Mouse (Mus musculus) kidney, postnatal 36 days (tissue): ENCODE data around the gene Ctnna2.

ENCODE experiments used
- DNase-seq, 2 experiments: peaks; one replicate each; pipeline ENCODE4 v3.0.0; 2021 to 2022; ENCODE audit warnings: mixed read lengths in 2 of 2

The Ctnna2 gene

DNA sequence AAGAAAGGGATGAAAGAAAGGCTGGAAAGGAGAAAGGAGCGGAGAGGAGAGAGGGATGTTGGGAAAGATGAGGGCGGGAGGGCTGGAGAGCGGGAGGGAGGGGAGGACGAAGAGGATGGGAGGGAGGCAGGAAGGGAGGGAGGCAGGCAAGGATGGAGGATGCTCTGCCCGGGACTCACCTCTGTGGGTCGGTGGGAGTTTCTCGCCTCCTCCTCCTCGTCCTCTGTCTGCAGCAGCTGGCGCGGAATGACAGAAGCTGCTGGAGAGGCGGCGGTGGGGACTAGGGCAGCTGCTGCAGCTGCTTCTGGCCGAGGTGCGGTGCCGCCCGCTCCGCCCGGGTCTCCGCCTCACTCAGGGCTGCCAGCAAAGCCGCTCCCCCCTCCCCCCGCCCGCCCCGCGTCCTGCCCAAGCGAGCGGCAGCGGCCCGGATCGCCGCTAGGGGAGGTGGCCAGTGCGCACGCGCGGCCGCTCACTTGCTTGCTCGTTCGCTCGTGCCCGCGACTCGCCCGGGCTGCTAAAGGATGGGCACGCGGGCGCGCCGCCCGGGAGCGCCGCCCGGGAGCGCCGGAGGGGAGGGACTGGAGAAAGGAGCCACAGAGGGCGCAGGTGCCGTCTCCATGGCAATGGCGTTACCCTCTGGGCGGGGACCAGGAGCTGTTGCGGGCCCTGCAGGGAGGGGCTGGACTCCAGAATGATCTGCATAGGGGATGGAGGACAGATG is at the start of gene Ctnna2:
Gene Ctnna2, minus strand, starts transcription at position 459 of the 721 bp plus-strand sequence.
- peak; percentile 14 to 47 for DNase-seq

GRCm38 (mm10) chr6:77980137-77981052 is 896 bp upstream of the Ctnna2 start:
- peak in 1 of 2 experiments; percentile 7 for DNase-seq

GRCm38 (mm10) chr6:77978476-77979240 is 841 bp downstream of the Ctnna2 start:
- DNase-seq = no peak

- no peak for DNase-seq
Measured at GRCm38 (mm10) chr6:77970545-77971242, 8.8 kb downstream of the Ctnna2 start.

- no peak for DNase-seq
Measured at GRCm38 (mm10) chr6:77969774-77970173, 9.7 kb downstream of the Ctnna2 start.

GRCm38 (mm10) chr6:77962011-77962410 is 17.5 kb downstream of the Ctnna2 start:
- no peak for DNase-seq

- DNase-seq = no peak
Measured at GRCm38 (mm10) chr6:77951276-77951675, 28.2 kb downstream of the Ctnna2 start.

DNA sequence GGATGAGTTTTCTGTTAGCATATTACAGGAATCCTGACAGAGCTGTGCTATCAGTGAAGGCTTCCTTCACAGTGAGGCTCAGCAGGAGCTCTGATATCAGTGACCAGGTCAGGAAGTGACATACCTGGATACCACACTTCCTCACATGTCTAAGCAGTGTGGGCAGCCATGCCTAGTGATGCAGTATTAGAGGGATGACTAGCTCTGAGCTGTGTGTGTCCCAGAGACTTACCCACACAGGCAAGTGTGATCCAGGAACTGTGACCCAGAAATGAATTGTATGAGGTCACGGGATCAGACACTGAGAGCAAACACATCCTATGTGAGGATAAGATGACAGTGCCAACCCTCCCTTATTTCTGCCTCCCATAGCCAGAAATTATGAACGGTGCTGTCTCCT is 28.8 kb downstream of the Ctnna2 start:
- no peak for DNase-seq

DNA sequence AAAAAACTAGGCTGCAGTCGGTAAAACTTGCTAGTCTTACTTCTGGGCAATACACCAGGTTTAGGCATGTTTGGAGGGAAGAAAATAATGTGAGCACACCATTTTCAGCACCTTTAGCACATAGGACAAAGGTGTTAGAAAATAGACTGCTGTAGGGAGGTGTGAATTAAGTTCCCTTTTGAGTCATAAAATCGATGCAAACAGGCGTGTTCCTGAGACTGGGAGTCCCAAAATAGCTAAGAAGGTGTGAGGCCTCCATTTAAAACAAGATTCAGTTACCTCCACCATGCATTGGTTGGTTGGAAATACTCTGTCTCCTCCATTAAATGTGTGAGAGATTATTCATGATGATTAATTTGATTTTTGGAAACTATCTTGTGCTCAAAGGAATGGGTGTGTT is 50.1 kb downstream of the Ctnna2 start:
- no peak for DNase-seq

DNA sequence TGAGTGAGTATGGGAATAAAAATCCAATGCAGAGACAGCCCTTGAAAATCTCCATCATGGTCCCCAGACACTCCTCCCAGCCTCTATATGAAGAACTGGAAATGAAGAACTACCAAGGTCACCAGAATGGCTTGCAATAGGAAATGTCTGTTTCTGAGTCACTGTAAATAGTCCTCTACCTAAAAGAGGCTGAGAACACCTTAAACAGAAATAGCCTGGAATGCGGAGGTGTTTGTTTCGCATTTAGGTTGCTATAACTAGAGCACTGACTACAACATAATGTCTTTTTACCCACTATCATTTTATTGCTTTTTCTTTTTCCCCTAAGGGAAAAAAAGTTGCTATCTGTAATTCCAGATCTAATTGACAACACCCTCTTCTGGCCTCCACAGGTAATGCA is 106.3 kb downstream of the Ctnna2 start:
- no peak for DNase-seq

DNA sequence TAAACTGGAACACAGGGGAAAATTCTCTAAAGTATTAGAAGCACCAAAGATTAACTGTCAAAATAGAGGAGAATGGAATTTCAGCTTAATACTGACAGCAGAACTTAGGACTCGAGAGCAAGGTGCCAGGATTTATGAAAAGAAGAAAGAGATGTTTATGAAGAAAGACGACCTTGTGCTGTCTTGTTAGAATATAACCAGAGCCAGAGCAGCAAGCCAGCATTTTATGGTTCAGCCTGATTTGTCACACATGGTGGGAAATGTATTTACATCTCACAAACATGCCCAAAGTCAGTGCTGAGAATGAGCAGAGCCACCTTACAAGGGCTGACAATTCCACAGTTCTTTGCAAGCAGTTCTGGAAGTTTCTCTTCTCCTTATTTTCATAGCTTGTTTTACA is 110.2 kb downstream of the Ctnna2 start:
- DNase-seq = no peak

GRCm38 (mm10) chr6:77868119-77868518 is 111.4 kb downstream of the Ctnna2 start:
- DNase-seq = no peak

- no peak for DNase-seq
Measured at GRCm38 (mm10) chr6:77863379-77863778, 116.1 kb downstream of the Ctnna2 start.

DNA sequence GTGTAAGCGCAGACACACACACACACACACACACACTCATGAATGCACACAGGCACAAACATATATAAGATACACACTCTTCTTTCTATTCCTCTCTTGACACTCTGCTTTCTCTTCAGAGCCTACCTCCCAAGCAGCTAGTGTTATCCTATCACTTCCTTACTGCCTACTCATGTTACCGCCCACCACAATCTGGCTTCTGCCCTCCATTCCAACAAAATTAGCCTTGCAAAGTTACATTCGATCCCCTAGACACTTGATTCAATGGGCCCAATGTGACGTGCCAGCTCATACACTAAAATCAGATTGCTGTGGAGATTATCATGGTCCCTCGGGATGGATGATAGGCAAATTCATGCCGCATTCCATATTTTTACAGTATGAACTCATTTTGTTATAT is 116.7 kb downstream of the Ctnna2 start:
- DNase-seq = no peak

GRCm38 (mm10) chr6:77849438-77849837 is 130.1 kb downstream of the Ctnna2 start:
- DNase-seq = no peak

GRCm38 (mm10) chr6:77848796-77849195 is 130.7 kb downstream of the Ctnna2 start:
- no peak for DNase-seq

GRCm38 (mm10) chr6:77847651-77848050 is 131.8 kb downstream of the Ctnna2 start:
- no peak for DNase-seq

- DNase-seq = no peak
Measured at GRCm38 (mm10) chr6:77839076-77839475, 140.4 kb downstream of the Ctnna2 start.

DNA sequence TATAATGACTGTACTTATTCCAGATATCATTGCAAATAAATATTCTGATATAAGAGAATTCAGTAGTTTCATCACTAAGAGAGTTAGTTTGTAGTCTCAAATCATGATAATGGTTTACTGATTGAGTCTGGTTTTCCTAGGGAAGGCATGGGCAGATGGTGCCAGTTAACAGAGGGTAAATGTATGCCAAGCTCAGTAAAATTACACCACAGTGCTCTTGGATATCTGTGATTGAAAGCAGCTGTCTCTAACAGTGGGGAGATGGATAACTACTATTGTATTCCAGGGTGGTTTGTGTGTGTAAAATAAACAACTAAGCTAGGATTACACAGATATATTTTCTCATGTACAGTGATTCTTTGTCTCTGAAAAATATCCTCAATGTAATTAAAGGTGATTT is 140.8 kb downstream of the Ctnna2 start:
- no peak for DNase-seq

DNA sequence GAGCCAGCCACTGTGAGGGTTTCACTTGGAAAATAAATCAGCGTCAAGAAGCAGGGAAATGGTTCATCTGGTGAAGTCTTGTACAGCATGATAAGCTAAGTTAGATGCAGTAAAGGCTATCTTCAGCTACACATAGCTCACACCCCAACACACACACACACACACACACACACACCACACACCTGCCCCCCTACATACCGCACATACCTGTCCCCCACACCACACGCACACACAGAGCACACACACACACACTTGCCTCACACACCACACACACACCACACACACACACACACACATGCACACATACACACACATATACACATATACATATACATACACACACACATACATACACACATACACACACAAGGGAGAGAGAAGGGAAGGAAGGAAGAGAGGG is 142.0 kb downstream of the Ctnna2 start:
- DNase-seq = no peak

- DNase-seq = no peak
Measured at GRCm38 (mm10) chr6:77834680-77835079, 144.8 kb downstream of the Ctnna2 start.

DNA sequence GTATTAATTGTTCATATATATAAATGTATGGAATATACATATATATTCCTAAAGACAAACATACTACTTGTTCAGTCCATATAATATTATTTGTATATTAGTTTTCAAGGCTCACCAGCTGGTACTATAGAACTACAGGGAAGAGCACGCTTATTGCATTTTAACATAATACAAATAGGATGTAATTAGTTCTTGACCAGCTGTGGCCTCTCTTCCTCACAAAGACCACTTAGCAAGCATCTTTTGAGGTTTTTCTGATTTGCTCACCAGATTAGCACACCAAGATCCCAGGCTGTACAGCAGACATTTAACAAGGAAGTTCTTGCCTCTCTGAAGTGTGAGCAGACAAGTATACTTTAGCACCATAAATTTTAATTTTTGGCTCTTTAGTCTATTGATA is 152.0 kb downstream of the Ctnna2 start:
- no peak for DNase-seq

GRCm38 (mm10) chr6:77817116-77817515 is 162.4 kb downstream of the Ctnna2 start:
- no peak for DNase-seq
